Mouse (Mus musculus) megakaryocyte, embryonic 14.5 days (primary cell): ENCODE results near the gene Elac2. TPM values are rescaled to one million over a fixed set of nuclear protein-coding genes. Genes with fewer than 3 reads are reported as not detected.

ENCODE experiments used
- H3K27me3 ChIP-seq: replicated peaks from 2 replicates; pipeline ENCODE3; 2012; ENCODE audit warnings: inconsistent platforms
- H3K36me3 ChIP-seq: replicated peaks from 2 replicates; pipeline ENCODE3; 2012; ENCODE audit warnings: low read length, inconsistent platforms, mixed read lengths
- H3K4me1 ChIP-seq: 2 replicates; pipeline ENCODE4 v1.6.1; 2012; ENCODE audit warnings: inconsistent platforms
- H3K4me3 ChIP-seq: replicated peaks from 2 replicates; pipeline ENCODE3; 2012; ENCODE audit warnings: moderate library complexity, mild to moderate bottlenecking, inconsistent platforms
- H3K9me3 ChIP-seq: 2 replicates; pipeline ENCODE4 v1.6.1; 2012; ENCODE audit warnings: inconsistent platforms
- FLI1 ChIP-seq: IDR thresholded peaks from 2 replicates; pipeline ENCODE4 v1.6.1; 2012; ENCODE audit warnings: low read length, inconsistent platforms, mixed read lengths
- GATA1 ChIP-seq: IDR thresholded peaks from 3 replicates; pipeline ENCODE4 v1.6.1; 2012; ENCODE audit warnings: mixed read lengths, low read length, inconsistent platforms, borderline replicate concordance
- polyA plus RNA-seq: library from polyadenylated mRNA; stranded (reverse); fragments of >175 nt; gene quantifications from 2 replicates; pipeline ENCODE4 v1.2.3, GENCODE M21; 2012; ENCODE audit warnings: low replicate concordance; ENCODE audit not compliant: insufficient read depth

Elac2 gene
- polyA plus RNA-seq: 8.7 and 37.6 TPM in 2 replicates

GRCm38 (mm10) chr11:64978720-64979488, at the start of gene Elac2:
Gene Elac2 (plus strand): TSS chr11:64979038.
- TF ChIP-seq FLI1 (peak; percentile 61; the same call in 1 of the 2 replicates), GATA1 (no peak)
- H3K36me3 ChIP-seq: peaks cover 35% of the 10 kb centered on the region
- H3K4me1 ChIP-seq: peaks cover 25% of the 10 kb centered on the region
- no peaks in the 10 kb centered on the region for H3K9me3 ChIP-seq
- peak within 1 kb of the TSS; percentile 99 for H3K4me3 ChIP-seq
- H3K27me3 ChIP-seq: peaks cover 9% of the 10 kb centered on the region

- TF ChIP-seq FLI1 (no peak), GATA1 (no peak)
- Histone ChIP-seq H3K36me3 (no peaks in the 10 kb centered on the region), H3K4me3 (no peak overlapping the region), H3K27me3 (peaks cover 2% of the 10 kb centered on the region), H3K4me1 (no peaks in the 10 kb centered on the region), H3K9me3 (peaks cover 4% of the 10 kb centered on the region)
These were observed 49.7 kb upstream of the Elac2 start for GRCm38 (mm10) chr11:64929130-64929529.

- Histone ChIP-seq H3K36me3 (no peaks in the 10 kb centered on the region), H3K27me3 (peaks cover 2% of the 10 kb centered on the region), H3K4me3 (no peak overlapping the region), H3K9me3 (no peaks in the 10 kb centered on the region), H3K4me1 (no peaks in the 10 kb centered on the region)
- TF ChIP-seq GATA1: no peak
- no peak for TF ChIP-seq FLI1
These were observed 47.6 kb upstream of the Elac2 start for GRCm38 (mm10) chr11:64931060-64931770.

- TF ChIP-seq GATA1 (no peak), FLI1 (no peak)
- peaks cover 3% of the 10 kb centered on the region for H3K27me3 ChIP-seq
- H3K4me3 ChIP-seq: no peak overlapping the region
- H3K9me3 ChIP-seq: no peaks in the 10 kb centered on the region
- no peaks in the 10 kb centered on the region for H3K4me1 ChIP-seq
- H3K36me3 ChIP-seq: no peaks in the 10 kb centered on the region
These were observed 41.6 kb upstream of the Elac2 start for GRCm38 (mm10) chr11:64937226-64937625.

- Histone ChIP-seq H3K4me1 (no peaks in the 10 kb centered on the region), H3K4me3 (no peak overlapping the region), H3K27me3 (peaks cover 3% of the 10 kb centered on the region), H3K9me3 (0 out of 2 replicates have a peak, but pooled peaks cover 4% of the 10 kb centered on the region), H3K36me3 (no peaks in the 10 kb centered on the region)
- TF ChIP-seq GATA1 (no peak), FLI1 (no peak)
These were observed 37.6 kb upstream of the Elac2 start for GRCm38 (mm10) chr11:64941193-64941592.

GRCm38 (mm10) chr11:64949782-64950181, 29.1 kb upstream of the Elac2 start:
- no peaks in the 10 kb centered on the region for H3K4me1 ChIP-seq
- H3K9me3 ChIP-seq: 0 out of 2 replicates have a peak, but pooled peaks cover 4% of the 10 kb centered on the region
- peaks cover 6% of the 10 kb centered on the region for H3K27me3 ChIP-seq
- H3K4me3 ChIP-seq: no peak overlapping the region
- no peaks in the 10 kb centered on the region for H3K36me3 ChIP-seq
- TF ChIP-seq GATA1: no peak
- no peak for TF ChIP-seq FLI1

GRCm38 (mm10) chr11:64956962-64957729, 21.7 kb upstream of the Elac2 start:
- Histone ChIP-seq H3K27me3 (peaks cover 34% of the 10 kb centered on the region), H3K9me3 (no peaks in the 10 kb centered on the region), H3K4me1 (peaks cover 4% of the 10 kb centered on the region; the same call in 1 of the 2 replicates), H3K36me3 (no peaks in the 10 kb centered on the region), H3K4me3 (no peak overlapping the region)
- TF ChIP-seq FLI1 (no peak), GATA1 (no peak)

GRCm38 (mm10) chr11:64962629-64963028, 16.2 kb upstream of the Elac2 start:
- no peaks in the 10 kb centered on the region for H3K9me3 ChIP-seq
- no peak overlapping the region for H3K4me3 ChIP-seq
- H3K36me3 ChIP-seq: no peaks in the 10 kb centered on the region
- no peaks in the 10 kb centered on the region for H3K4me1 ChIP-seq
- TF ChIP-seq GATA1: no peak
- no peak for TF ChIP-seq FLI1
- H3K27me3 ChIP-seq: peaks cover 29% of the 10 kb centered on the region

- Histone ChIP-seq H3K36me3 (no peaks in the 10 kb centered on the region), H3K27me3 (peaks cover 33% of the 10 kb centered on the region), H3K9me3 (no peaks in the 10 kb centered on the region), H3K4me1 (peaks cover 22% of the 10 kb centered on the region), H3K4me3 (no peak overlapping the region)
- TF ChIP-seq GATA1 (no peak), FLI1 (no peak)
These were observed 10.3 kb upstream of the Elac2 start for GRCm38 (mm10) chr11:64968507-64968906.

- no peaks in the 10 kb centered on the region for H3K36me3 ChIP-seq
- H3K4me3 ChIP-seq: no peak overlapping the region
- TF ChIP-seq FLI1 (no peak), GATA1 (no peak)
- H3K27me3 ChIP-seq: peaks cover 34% of the 10 kb centered on the region
- peaks cover 22% of the 10 kb centered on the region for H3K4me1 ChIP-seq
- H3K9me3 ChIP-seq: no peaks in the 10 kb centered on the region
These were observed 9.9 kb upstream of the Elac2 start for GRCm38 (mm10) chr11:64968939-64969342.
